Mouse (Mus musculus) kidney, embryonic 14.5 days (tissue): ENCODE measurements around the gene Gm14180. TPM values are rescaled to one million over a fixed set of nuclear protein-coding genes. Genes with fewer than 3 reads are reported as not detected.
"Not testable (repeated sequence)": the region's sequence is repeated elsewhere in the genome, so short reads cannot be mapped to it uniquely, and the experiment has no call there.

Experiments used
- ATAC-seq: fragments of 200-750 bp; cut with Nextera tagmentation; 2 replicates; pipeline ENCODE4 v1.8.0; 2017; ENCODE audit warnings: moderate number of reproducible peaks, mild to moderate bottlenecking, moderate TSS enrichment, moderate library complexity; ENCODE audit not compliant: low FRiP score, low TSS enrichment
- H3K27ac ChIP-seq: fragments of 300-500 bp; sonication (generic); 2 replicates; pipeline ENCODE4 v1.5.1; 2014; ENCODE audit warnings: low read depth, mild to moderate bottlenecking, low read length, moderate library complexity, mixed read lengths
- H3K27me3 ChIP-seq: fragments of 300-500 bp; sonication (generic); 2 replicates; pipeline ENCODE4 v1.6.1; 2014; ENCODE audit warnings: mild to moderate bottlenecking, low read length; ENCODE audit not compliant: control insufficient read depth, insufficient read depth
- H3K36me3 ChIP-seq: fragments of 300-500 bp; sonication (generic); 2 replicates; pipeline ENCODE4 v1.6.1; 2014; ENCODE audit warnings: low read length, mixed read lengths; ENCODE audit not compliant: control insufficient read depth, insufficient read depth
- H3K4me1 ChIP-seq: fragments of 300-500 bp; sonication (generic); 2 replicates; pipeline ENCODE4 v1.6.1; 2014; ENCODE audit warnings: low read length, mixed read lengths; ENCODE audit not compliant: control insufficient read depth, insufficient read depth
- H3K4me2 ChIP-seq: fragments of 300-500 bp; sonication (generic); replicated peaks from 2 replicates; pipeline ENCODE4 v1.6.1; 2014; ENCODE audit warnings: low read depth, mild to moderate bottlenecking, low read length
- H3K4me3 ChIP-seq: fragments of 300-500 bp; sonication (generic); 2 replicates; pipeline ENCODE4 v1.5.1; 2014; ENCODE audit warnings: mild to moderate bottlenecking, low read length
- H3K9ac ChIP-seq: fragments of 300-500 bp; sonication (generic); 2 replicates; pipeline ENCODE4 v1.6.1; 2014; ENCODE audit warnings: low read depth, mild to moderate bottlenecking, low read length, moderate library complexity
- H3K9me3 ChIP-seq: fragments of 300-500 bp; sonication (generic); 2 replicates; pipeline ENCODE4 v1.6.1; 2016; ENCODE audit warnings: low read length; ENCODE audit not compliant: control insufficient read depth
- WGBS: fragments of 180-500 bp; shearing (Covaris S2); extraction: QIAGEN DNeasy Blood & Tissue Kit; methylation state at CpG from one replicate; pipeline ENCODE4 v1.1.7; 2014; 5-methylcytosine and 5-hydroxymethylcytosine counted together
- polyA plus RNA-seq: library from polyadenylated mRNA; unstranded; fragments of >200 nt; fragmentation: Nextera tagmentation; extraction: Ambion mirVana; gene quantifications from 2 replicates; pipeline ENCODE4 v1.2.1, GENCODE M21; 2014

Gene Gm14180
- polyA plus RNA-seq, 1 experiment from 2014 or later, result not detected

GRCm38 (mm10) chr11:99690463-99690862 is 43.6 kb downstream of the Gm14180 start, which contains the start of gene Gm14190:
Gene Gm14190, minus strand, starts transcription at chr11:99690740.
- ATAC-seq, result no peak
- H3K27me3 ChIP-seq, result no peaks in the 10 kb centered on the region
- 90% methylated on average over 1 of the region's 1 CpGs for WGBS
- H3K27ac ChIP-seq, result no peak within 1 kb of the TSS
- H3K4me3 ChIP-seq, result no peak within 1 kb of the TSS
- H3K9ac ChIP-seq, result no peak within 1 kb of the TSS
- no peaks in the 10 kb centered on the region for H3K4me1 ChIP-seq
- H3K4me2 ChIP-seq, result no peak within 1 kb of the TSS
- H3K9me3 ChIP-seq, result no peaks in the 10 kb centered on the region
- H3K36me3 ChIP-seq, result no peaks in the 10 kb centered on the region

- not testable (repeated sequence) for H3K4me3 ChIP-seq, ATAC-seq, H3K4me1 ChIP-seq, H3K27me3 ChIP-seq, H3K36me3 ChIP-seq, H3K9ac ChIP-seq, H3K27ac ChIP-seq, H3K4me2 ChIP-seq, H3K9me3 ChIP-seq
- 76% methylated on average over 1 of the region's 1 CpGs for WGBS
These were observed 48.9 kb downstream of the Gm14180 start for GRCm38 (mm10) chr11:99685235-99685634.

Other genes starting within 250 kb of the Gm14180 start
- gene Krt23, start 241.2 kb downstream of the Gm14180 start, polyA plus RNA-seq, result 24.7 and 33.3 TPM in 2 replicates
- 0.43 and 0.69 TPM in 2 replicates for gene Krt39, start 213.0 kb downstream of the Gm14180 start, polyA plus RNA-seq
- gene Krt40, start 191.1 kb downstream of the Gm14180 start, polyA plus RNA-seq, result not detected in 2 replicates
- gene Krtap3-3, start 183.4 kb downstream of the Gm14180 start, polyA plus RNA-seq, result not detected in 2 replicates
- not detected in 2 replicates for gene Krtap3-2, start 177.4 kb downstream of the Gm14180 start, polyA plus RNA-seq
- gene Gm11939, start 174.8 kb downstream of the Gm14180 start, polyA plus RNA-seq, result not detected in 2 replicates
- not detected in 2 replicates for gene Krtap3-1, start 167.7 kb downstream of the Gm14180 start, polyA plus RNA-seq
- gene Krtap1-5, start 153.3 kb downstream of the Gm14180 start, polyA plus RNA-seq, result not detected in 2 replicates
- not detected in 2 replicates for gene Krtap1-4, start 150.6 kb downstream of the Gm14180 start, polyA plus RNA-seq
- not detected in 2 replicates for gene Krtap1-3, start 143.0 kb downstream of the Gm14180 start, polyA plus RNA-seq
- not detected in 2 replicates for gene Krtap9-3, start 136.2 kb downstream of the Gm14180 start, polyA plus RNA-seq
- not detected in 2 replicates for gene Gm11938, start 131.0 kb downstream of the Gm14180 start, polyA plus RNA-seq
- not detected in 2 replicates for gene Gm11937, start 124.1 kb downstream of the Gm14180 start, polyA plus RNA-seq
- not detected in 2 replicates for gene Krtap2-4, start 119.4 kb downstream of the Gm14180 start, polyA plus RNA-seq
- not detected in 2 replicates for gene Gm11562, start 113.9 kb downstream of the Gm14180 start, polyA plus RNA-seq
- gene Krtap4-1, start 106.1 kb downstream of the Gm14180 start, polyA plus RNA-seq, result not detected in 2 replicates
- not detected in 2 replicates for gene Krtap4-2, start 99.2 kb downstream of the Gm14180 start, polyA plus RNA-seq
- not detected in 2 replicates for gene Krtap4-7, start 90.2 kb downstream of the Gm14180 start, polyA plus RNA-seq
- not detected in 2 replicates for gene Gm11555, start 84.1 kb downstream of the Gm14180 start, polyA plus RNA-seq
- not detected in 2 replicates for gene Gm11563, start 75.3 kb downstream of the Gm14180 start, polyA plus RNA-seq
- gene Krtap4-6, start 68.3 kb downstream of the Gm14180 start, polyA plus RNA-seq, result not detected in 2 replicates
- gene Gm14190, start 43.5 kb downstream of the Gm14180 start, polyA plus RNA-seq, result not detected in 2 replicates
- gene Gm11595, start 38.6 kb upstream of the Gm14180 start, polyA plus RNA-seq, result not detected in 2 replicates
- gene Krtap4-8, start 46.4 kb upstream of the Gm14180 start, polyA plus RNA-seq, result not detected in 2 replicates
- not detected in 2 replicates for gene Krtap4-9, start 50.9 kb upstream of the Gm14180 start, polyA plus RNA-seq
- gene Gm11596, start 59.2 kb upstream of the Gm14180 start, polyA plus RNA-seq, result not detected in 2 replicates
- gene Gm11569, start 64.6 kb upstream of the Gm14180 start, polyA plus RNA-seq, result not detected in 2 replicates
- gene Gm11554, start 70.2 kb upstream of the Gm14180 start, polyA plus RNA-seq, result not detected in 2 replicates
- not detected in 2 replicates for gene Krtap4-13, start 75.6 kb upstream of the Gm14180 start, polyA plus RNA-seq
- not detected in 2 replicates for gene Gm11564, start 81.4 kb upstream of the Gm14180 start, polyA plus RNA-seq
- gene 2300003K06Rik, start 103.8 kb upstream of the Gm14180 start, polyA plus RNA-seq, result not detected in 2 replicates
- not detected in 2 replicates for gene Krtap4-16, start 117.3 kb upstream of the Gm14180 start, polyA plus RNA-seq
- not detected in 2 replicates for gene Gm11568, start 123.6 kb upstream of the Gm14180 start, polyA plus RNA-seq
- not detected in 2 replicates for gene Gm11559, start 130.2 kb upstream of the Gm14180 start, polyA plus RNA-seq
- gene Krtap9-1, start 139.1 kb upstream of the Gm14180 start, polyA plus RNA-seq, result not detected in 2 replicates
- not detected in 2 replicates for gene Gm11567, start 144.9 kb upstream of the Gm14180 start, polyA plus RNA-seq
- gene Krtap31-1, start 173.6 kb upstream of the Gm14180 start, polyA plus RNA-seq, result not detected in 2 replicates
- gene Gm11565, start 180.5 kb upstream of the Gm14180 start, polyA plus RNA-seq, result not detected in 2 replicates
- not detected in 2 replicates for gene Krtap31-2, start 202.0 kb upstream of the Gm14180 start, polyA plus RNA-seq
- not detected in 2 replicates for gene Krtap9-5, start 214.2 kb upstream of the Gm14180 start, polyA plus RNA-seq
- gene Krtap29-1, start 244.8 kb upstream of the Gm14180 start, polyA plus RNA-seq, result not detected in 2 replicates